Mouse (Mus musculus) spleen, adult 2 months (tissue): Measurements from ENCODE around the gene Grin2b. TPM values are rescaled to one million over a fixed set of nuclear protein-coding genes. Genes with fewer than 3 reads are reported as not detected.

Source experiments
- DNase-seq, 2 experiments: peaks; one replicate each; pipeline versions ENCODE4 v3.0.0 to v3.0.0-alpha.2; 2012 to 2021; ENCODE audit warnings: low spot score in 2 of 2, low read depth in 1 of 2
- H3K27ac ChIP-seq: fragments of 200-500 bp; 2 replicates; pipeline ENCODE4 v1.5.1; 2012; ENCODE audit warnings: low read length, inconsistent platforms; ENCODE audit not compliant: insufficient read depth
- H3K27me3 ChIP-seq: fragments of 200-500 bp; 2 replicates; pipeline ENCODE4 v1.6.1; 2012; ENCODE audit warnings: mild to moderate bottlenecking, moderate library complexity, low read length, inconsistent platforms; ENCODE audit not compliant: control insufficient read depth, insufficient read depth
- H3K36me3 ChIP-seq: fragments of 200-500 bp; 2 replicates; pipeline ENCODE4 v1.6.1; 2012; ENCODE audit warnings: mild to moderate bottlenecking, low read length, inconsistent platforms; ENCODE audit not compliant: control insufficient read depth, insufficient read depth
- H3K4me1 ChIP-seq: fragments of 200-500 bp; 2 replicates; pipeline ENCODE4 v1.6.1; 2011; ENCODE audit warnings: inconsistent platforms; ENCODE audit not compliant: control insufficient read depth, insufficient read depth, insufficient read length
- H3K4me3 ChIP-seq: fragments of 200-500 bp; 2 replicates; pipeline ENCODE4 v1.5.1; 2011; ENCODE audit warnings: mild to moderate bottlenecking, inconsistent platforms; ENCODE audit not compliant: insufficient read depth, insufficient read length; ENCODE audit errors: extremely low read depth
- CTCF ChIP-seq: fragments of 200-500 bp; IDR thresholded peaks from 2 replicates; pipeline ENCODE4 v1.5.1; 2011; ENCODE audit warnings: mild to moderate bottlenecking, inconsistent platforms; ENCODE audit not compliant: insufficient read depth, insufficient read length, insufficient replicate concordance; ENCODE audit errors: extremely low read depth
- POLR2A ChIP-seq: fragments of 200-500 bp; IDR thresholded peaks from 2 replicates; pipeline ENCODE4 v1.6.1; 2011; ENCODE audit warnings: low read depth, low read length, inconsistent platforms
- WGBS: fragments of 180-500 bp; shearing (Covaris S2); methylation state at CpG from one replicate; pipeline ENCODE4 v1.1.7; 2018; 5-methylcytosine and 5-hydroxymethylcytosine counted together
- polyA plus RNA-seq: library from polyadenylated mRNA; depleted of rRNA; stranded (reverse); fragments of >200 nt; gene quantifications from 2 replicates; pipeline ENCODE4 v1.2.3, GENCODE M21; 2012

The Grin2b gene
- polyA plus RNA-seq, 1 experiment: 0.01 TPM

DNA sequence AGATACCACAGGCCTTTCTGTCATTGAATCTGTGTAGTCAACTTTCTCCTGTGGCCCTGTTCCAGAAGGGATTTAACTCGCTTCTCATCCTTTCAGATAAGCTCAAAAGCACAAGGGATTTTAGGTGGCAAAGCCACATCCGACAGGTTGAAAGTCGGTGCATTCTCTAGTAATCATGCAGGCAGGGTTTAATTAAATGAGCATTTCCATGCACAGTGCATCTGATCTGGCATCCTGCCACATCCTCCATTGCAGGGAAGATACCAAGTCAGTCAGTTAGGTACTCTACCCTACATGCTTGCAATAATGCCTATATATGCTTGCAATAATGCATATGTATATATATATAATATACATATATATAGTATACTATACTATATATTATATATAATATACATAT lies 64.8 kb downstream of the Grin2b start:
- TF ChIP-seq POLR2A (no peak), CTCF (no peak)
- DNase-seq: no peak
- H3K36me3 ChIP-seq: no peaks in the 10 kb centered on the region
- no peak overlapping the region for H3K27ac ChIP-seq
- no peaks in the 10 kb centered on the region for H3K27me3 ChIP-seq
- 78% methylated on average over 3 of the region's 3 CpGs for WGBS
- no peak overlapping the region for H3K4me3 ChIP-seq
- H3K4me1 ChIP-seq: no peaks in the 10 kb centered on the region

DNA sequence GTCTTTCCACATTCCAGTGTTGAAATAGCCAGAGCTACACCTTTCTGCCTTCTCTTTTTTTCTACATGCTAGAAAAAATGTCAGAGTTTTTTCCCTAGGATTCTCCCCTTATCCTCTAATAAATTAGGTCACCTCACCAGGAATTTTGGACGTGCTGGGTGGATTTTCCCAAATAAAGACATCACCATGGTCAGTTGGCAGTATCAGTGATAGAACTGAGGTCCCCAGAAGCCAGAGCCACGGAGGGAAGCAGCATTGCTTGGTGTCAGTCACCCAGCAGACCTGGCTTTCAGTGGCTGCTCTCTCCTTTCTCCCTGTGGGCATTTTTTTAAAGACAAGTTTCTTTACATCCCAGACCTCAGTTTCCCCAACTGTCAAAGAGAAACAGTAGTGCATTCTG lies 68.1 kb downstream of the Grin2b start:
- no peaks in the 10 kb centered on the region for H3K36me3 ChIP-seq
- TF ChIP-seq POLR2A: no peak
- no peak for TF ChIP-seq CTCF
- H3K4me3 ChIP-seq: no peak overlapping the region
- WGBS: 69% methylated on average over 2 of the region's 2 CpGs
- no peaks in the 10 kb centered on the region for H3K27me3 ChIP-seq
- DNase-seq: no peak
- no peak overlapping the region for H3K27ac ChIP-seq
- H3K4me1 ChIP-seq: no peaks in the 10 kb centered on the region

DNA sequence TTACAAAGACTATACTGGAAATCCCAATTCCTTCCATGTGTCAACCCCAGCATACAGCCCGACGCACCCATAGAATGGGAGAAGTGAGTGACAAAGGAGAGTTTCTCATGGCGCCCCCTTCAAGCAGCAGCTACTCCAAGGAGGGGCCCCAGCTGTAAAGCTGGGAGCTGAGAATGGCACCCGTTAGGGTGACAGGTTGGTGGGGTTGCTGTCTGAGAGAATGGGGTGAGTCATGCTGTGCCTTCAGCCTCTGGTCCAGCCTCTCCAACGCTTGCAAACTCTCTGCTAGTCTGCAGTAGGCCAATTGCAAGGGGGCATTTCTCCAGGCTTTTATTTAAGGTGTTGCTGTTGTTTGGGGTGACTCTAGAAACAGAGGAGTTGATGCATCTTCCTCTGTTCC lies 73.1 kb downstream of the Grin2b start:
- H3K4me3 ChIP-seq: no peak overlapping the region
- no peaks in the 10 kb centered on the region for H3K27me3 ChIP-seq
- no peaks in the 10 kb centered on the region for H3K4me1 ChIP-seq
- TF ChIP-seq POLR2A: no peak
- TF ChIP-seq CTCF: no peak
- no peak for DNase-seq
- no peak overlapping the region for H3K27ac ChIP-seq
- H3K36me3 ChIP-seq: no peaks in the 10 kb centered on the region
- WGBS: 83% methylated on average over 5 of the region's 5 CpGs

DNA sequence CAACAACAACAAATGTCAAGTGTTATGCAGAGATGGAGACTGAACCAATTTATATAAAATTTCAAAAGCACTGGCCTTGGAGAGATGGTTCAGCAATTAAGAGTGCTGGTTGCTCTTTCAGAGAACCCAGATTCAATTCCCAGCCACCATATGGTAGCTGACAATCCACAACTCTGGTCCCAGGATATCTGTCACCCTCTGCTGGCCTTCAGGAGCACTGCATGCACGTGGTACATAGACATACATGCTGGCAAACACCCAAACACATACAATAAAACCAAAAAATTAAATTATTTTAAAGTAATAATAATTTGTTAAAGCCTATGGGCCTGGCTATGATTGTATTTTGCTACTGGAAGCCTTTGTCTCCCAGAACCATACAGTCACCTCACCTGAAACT lies 77.0 kb downstream of the Grin2b start:
- no peak overlapping the region for H3K27ac ChIP-seq
- no peak overlapping the region for H3K4me3 ChIP-seq
- WGBS: 28% methylated on average over 1 of the region's 1 CpGs
- no peak for DNase-seq
- H3K27me3 ChIP-seq: no peaks in the 10 kb centered on the region
- no peak for TF ChIP-seq POLR2A
- peak; percentile 12; the same call in 1 of the 2 replicates for TF ChIP-seq CTCF
- H3K4me1 ChIP-seq: no peaks in the 10 kb centered on the region
- no peaks in the 10 kb centered on the region for H3K36me3 ChIP-seq

DNA sequence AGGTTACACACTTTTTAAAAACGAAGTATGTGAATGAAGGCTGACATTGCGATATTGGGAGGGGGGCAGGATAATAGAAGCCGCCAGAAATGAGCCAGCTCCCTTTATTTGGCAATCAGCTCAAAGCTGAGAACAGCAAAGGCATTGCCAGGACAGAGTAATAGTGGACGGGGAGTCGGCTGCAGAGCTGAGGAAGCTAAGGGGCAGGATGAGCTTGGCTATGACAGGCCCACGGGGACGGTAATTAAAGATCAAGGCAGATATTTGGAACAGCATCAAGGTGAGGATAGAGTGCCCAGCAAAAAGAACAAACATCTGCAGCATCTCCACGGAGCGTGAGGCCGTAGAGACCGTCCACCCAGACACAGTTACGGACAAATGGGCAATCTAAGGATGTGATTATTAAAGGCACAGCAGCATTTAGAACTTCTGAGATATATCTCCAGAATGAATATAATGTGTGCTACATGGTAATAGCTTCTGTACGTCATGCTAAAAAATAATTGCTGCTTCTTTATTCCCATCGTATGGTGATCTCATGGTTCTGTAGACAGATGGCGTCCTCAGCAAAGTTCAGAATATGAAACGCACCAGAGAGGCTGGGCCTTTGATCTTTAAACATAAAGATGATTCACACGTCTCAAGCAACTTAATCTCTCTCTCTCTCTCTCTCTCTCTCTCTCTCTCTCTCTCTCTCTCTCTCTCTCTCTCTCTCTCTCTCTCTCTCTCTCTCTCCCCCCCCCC lies 93.1 kb downstream of the Grin2b start:
- no peak for TF ChIP-seq POLR2A
- TF ChIP-seq CTCF: no peak
- no peak for DNase-seq
- H3K27ac ChIP-seq: no peak overlapping the region
- no peaks in the 10 kb centered on the region for H3K27me3 ChIP-seq
- no peak overlapping the region for H3K4me3 ChIP-seq
- no peaks in the 10 kb centered on the region for H3K4me1 ChIP-seq
- WGBS: 86% methylated on average over 17 of the region's 17 CpGs
- H3K36me3 ChIP-seq: no peaks in the 10 kb centered on the region

DNA sequence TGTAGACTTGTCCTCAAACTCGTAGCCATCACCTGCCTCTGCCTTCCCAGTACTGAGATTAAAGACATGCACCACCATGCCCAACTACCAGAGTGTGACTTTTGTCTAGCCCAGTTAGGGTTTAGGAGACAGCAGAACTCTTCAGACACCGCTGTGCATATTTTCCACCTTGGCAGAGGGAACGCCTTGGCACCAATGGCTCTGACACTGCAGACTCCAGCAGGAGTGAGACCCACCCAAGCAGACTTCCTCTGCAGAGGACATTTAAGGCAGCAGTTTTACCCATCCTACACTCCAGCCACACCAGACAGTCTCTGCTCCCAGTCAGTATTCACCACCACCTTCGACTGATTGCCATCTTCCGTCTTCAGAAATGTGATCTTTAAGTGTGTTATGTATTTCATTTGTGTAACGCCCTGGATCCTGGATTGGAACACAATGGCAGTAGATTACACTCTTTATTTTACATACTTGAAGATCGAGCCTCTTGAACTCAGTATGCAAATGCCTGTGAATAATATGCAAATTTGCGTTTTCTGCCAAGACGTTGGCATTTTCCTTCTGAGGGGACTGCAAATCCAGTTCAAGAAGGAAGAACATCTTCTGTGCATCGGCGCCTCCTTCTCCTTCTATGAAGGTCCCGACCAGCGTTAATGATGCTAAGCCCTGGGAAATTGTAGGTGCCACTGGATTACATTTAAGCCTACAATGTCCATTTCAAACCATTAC lies 100.8 kb downstream of the Grin2b start:
- no peak overlapping the region for H3K27ac ChIP-seq
- 84% methylated on average over 13 of the region's 13 CpGs for WGBS
- H3K27me3 ChIP-seq: no peaks in the 10 kb centered on the region
- no peaks in the 10 kb centered on the region for H3K36me3 ChIP-seq
- DNase-seq: no peak
- no peak overlapping the region for H3K4me3 ChIP-seq
- TF ChIP-seq CTCF (no peak), POLR2A (no peak)
- H3K4me1 ChIP-seq: no peaks in the 10 kb centered on the region

DNA sequence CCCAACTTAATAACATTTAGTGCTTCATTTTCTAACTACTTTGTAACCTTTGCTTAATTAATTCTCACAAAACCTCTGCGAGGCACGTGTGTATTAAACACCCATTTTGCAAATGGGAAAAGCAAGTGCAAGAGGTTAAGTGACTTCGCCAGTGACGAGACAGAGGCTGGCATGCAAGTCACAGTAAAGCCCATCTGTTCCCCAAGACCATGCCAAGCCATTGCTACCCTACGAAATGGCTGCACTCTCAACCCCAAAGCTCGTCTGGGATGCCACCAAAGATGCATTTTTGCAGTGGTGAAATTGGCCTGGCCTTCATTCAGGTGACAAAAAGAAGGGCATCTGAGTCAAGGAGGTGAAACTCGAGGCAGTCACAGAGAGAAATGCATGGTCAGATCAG lies 103.2 kb downstream of the Grin2b start:
- TF ChIP-seq POLR2A (no peak), CTCF (no peak)
- H3K4me1 ChIP-seq: no peaks in the 10 kb centered on the region
- no peak for DNase-seq
- no peak overlapping the region for H3K4me3 ChIP-seq
- H3K36me3 ChIP-seq: no peaks in the 10 kb centered on the region
- H3K27ac ChIP-seq: no peak overlapping the region
- H3K27me3 ChIP-seq: no peaks in the 10 kb centered on the region
- 81% methylated on average over 7 of the region's 7 CpGs for WGBS
